Mouse (Mus musculus) embryo, embryonic 9.5 days (tissue): ENCODE data around the gene Clec2e.

Source experiments
- DNase-seq: peaks from one replicate; pipeline ENCODE4 v3.0.0-alpha.2; 2017; ENCODE audit errors: extremely low spot score

Clec2e gene

DNA sequence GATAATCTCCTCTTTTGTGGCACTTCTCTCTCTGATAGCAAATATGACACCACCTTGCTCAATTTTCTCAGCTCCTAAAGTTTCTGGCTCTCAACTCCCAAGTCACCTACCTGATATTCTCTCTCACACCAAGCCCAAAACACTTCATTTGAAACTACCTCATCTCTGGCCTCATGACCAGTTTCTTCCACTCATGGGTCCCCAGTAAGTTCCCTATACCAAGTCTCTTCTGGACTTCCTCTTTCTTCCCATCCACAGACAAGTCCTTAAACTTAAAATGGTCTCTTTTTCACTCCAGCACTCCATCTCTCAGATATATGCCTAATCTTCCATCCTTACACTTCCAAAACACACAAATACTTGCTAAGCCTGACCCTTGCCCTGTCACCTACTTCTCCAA lies 42.7 kb downstream of the Clec2e start:
- DNase-seq, result no peak

DNA sequence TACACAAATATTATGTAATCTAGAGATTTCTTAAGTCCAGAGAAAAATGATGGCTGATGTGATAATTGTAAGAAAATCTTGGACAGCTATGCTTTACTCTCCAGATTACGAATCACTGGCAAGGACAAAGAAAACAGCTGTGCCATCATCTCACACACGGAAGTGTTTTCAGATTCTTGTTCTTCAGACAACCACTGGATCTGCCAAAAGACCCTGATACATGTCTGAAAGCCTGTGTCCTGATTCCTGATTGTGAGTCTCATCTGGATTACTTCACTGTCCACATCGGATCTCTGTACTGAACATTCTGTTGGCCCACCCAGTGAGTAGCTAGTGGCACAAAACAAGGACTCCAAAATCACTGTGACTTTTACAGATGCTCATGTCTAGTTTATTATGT lies 44.5 kb downstream of the Clec2e start:
- no peak for DNase-seq

DNA sequence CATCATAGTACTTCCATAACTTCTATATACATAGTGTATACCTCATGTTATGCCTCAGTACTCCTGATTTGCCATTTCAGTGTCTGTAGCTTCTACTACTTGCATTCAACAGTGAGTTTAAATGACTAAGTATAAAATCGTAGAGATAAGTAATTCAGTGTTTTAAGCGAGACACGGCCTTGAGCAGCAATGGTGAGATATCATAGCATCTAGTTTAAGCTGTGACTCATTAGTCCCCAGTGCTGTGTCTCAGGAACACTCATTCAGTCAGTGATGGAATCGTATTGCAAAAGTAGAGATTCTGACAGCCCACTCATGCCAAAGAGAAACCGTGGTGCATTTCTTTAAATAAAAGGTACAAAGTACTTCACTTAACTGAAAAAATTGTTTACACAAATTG lies 49.0 kb downstream of the Clec2e start:
- DNase-seq, result no peak

DNA sequence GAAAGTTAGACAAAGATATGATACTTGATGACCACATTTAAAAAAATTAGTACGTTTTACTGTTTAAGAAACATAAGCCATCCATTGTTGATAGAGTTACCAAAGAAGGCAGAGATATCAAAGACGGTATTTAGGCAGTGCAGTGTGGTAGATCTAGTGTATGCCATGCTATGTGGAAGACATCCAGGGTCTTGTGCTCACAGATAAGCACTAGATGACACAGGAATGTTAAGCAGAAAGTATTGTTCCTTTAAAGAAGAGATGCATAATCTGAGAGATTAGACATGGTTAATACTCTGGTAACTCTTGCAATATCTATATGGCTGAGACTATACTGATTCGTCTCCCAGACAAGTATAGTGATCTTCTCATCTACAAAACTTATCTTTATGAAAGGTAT lies 49.6 kb downstream of the Clec2e start:
- no peak for DNase-seq

DNA sequence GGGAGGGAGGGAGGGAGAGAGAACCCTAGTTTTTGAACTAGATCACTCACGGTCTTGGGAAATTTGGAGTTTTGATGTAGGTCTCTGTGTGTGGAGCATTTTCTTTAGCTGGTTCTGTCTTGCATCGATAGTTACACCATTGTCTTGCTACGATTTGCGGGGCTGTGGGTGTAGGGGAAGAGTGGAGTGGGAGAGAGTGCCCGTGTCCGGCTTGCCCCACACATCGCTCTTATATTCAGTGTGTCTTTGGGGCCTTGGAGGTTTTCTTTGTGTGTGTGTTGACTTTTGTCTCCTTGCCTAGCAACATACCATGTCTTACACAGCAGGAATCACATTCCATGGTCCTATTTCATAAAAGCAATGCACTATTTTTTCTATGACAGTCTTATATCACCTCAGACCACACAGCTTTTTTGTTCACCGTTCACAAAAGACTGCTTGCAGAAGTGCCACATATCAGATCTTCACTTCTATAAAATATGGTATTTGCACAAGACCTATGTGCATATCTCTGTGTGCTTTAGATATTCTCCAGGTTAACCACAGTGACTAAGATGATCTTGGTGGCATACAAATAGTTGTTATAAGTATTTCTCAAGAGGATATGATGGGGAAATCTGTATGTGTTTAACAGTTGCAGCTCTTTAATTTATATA lies 51.0 kb downstream of the Clec2e start:
- peak; percentile 38 for DNase-seq

DNA sequence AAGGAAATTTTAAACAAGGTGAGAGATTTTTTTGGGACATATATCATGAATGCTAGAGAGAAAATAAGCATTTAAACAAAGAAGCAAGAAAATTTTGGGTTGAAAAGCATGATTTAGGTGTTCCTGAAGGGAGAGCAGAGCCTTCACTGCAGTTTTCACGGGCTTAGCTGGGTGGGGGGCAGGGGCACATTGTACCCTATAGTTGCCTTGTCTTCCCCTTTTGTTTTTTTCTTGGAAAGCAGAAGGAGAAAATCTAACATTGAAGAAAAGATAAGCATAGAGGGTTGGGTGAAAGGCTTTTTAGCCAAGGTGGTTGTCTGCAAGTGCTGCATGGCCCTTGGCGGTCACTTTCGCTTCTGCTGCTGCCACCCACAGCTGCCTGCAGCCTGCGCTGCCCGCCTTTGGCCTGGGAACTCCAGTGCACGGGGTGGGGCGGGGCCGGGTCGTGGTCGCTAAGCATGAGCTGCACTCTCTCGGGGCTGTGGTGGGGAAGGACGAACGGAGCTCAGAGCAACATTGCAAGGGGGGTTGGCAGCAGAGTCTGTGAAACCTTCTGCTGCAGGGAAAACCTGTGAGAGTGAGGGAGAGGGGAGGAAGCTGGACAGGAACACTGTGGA lies 51.7 kb downstream of the Clec2e start:
- DNase-seq, result peak; percentile 84

DNA sequence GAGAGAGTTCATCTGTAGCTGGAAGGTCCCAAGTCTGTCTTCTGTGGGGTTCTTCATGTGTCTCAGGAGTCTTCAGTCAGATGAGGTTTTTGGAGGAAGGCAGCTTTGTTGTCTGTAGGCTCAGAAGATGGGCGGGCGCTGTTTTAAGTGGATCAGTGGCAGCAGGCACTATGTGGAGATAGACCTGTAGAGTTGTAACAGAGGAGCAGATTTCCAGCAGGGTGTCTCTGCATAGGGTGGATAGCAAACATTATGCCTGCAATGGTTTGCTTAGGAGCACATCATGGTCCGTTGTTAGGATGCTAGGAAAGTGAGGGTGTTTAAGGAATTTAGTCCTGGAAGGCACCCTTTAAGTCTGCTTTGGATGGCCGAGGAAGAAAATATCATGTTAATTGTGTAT lies 52.3 kb downstream of the Clec2e start:
- DNase-seq, result no peak

DNA sequence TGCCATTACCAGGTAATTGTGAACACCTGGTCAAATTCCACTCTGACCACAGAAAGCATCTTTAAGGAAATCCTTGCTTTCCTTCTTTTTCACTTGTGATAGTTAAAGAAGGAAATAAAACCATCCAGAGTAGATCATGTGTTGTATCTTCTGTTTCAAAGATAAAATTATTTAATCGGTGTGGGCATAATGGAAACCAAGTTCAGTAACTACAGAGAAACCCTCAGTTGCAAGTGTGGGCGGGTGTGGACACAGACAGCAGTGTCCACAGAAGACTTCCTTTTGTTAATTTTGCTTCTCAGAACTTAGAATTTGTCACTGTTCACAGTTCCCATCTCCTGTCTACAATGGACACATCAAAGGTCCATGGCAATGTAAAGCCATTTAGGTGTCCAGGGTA lies 55.1 kb downstream of the Clec2e start, which contains the start of gene Klrb1f:
Gene Klrb1f (plus strand): TSS at position 301 of the 400 bp plus-strand sequence.
- DNase-seq, result no peak

DNA sequence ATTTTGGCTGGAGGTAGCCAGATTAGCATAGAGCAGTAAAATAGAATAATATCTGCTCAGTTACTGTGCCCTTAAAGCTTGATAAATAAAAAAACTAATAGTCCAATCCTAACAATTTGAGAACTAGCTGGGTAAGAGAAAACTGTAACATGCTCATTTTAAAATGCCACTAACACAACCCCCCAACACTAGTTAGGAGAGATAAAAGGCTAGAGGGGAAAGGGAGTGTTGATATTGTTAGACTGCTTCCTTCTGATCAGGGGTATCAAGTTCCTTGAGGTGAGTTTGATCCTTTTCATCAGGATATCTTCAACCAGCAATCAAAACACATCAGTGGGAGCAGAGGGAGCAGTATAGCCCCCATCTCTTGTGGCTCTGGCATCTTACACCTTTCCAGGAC lies 58.2 kb downstream of the Clec2e start:
- no peak for DNase-seq
